Mouse (Mus musculus): ENCODE measurements around the gene Chst14. TPM values are rescaled to one million over a fixed set of nuclear protein-coding genes. Genes with fewer than 3 reads are reported as not detected.
A peak's percentile ranks its signal among the peaks of the same experiment; 100 is the strongest.

The Chst14 gene
- polyA plus RNA-seq (2012; ENCODE audit: insufficient read depth, low replicate concordance): 0.81 and 2.1 TPM in 2 replicates

GRCm38 (mm10) chr2:118926361-118926997, at the start of gene Chst14:
Chst14 (plus strand) TSS chr2:118926496.
- peaks cover 31% of the 10 kb centered on the region for H3K4me1 ChIP-seq
- H3K9me3 ChIP-seq: no peaks in the 10 kb centered on the region
- H3K36me3 ChIP-seq (replicated peaks; ENCODE audit: low read length): peaks cover 40% of the 10 kb centered on the region
- H3K27me3 ChIP-seq (replicated peaks): peaks cover 22% of the 10 kb centered on the region
- peak within 1 kb of the TSS; percentile 93 for H3K4me3 ChIP-seq (replicated peaks)
- TF ChIP-seq FLI1 (IDR thresholded peaks at IDR 0.05; ENCODE audit: low read length) (no peak), GATA1 (IDR thresholded peaks at IDR 0.05; ENCODE audit: borderline replicate concordance, low read length) (no peak)

- no peak for TF ChIP-seq GATA1 (IDR thresholded peaks at IDR 0.05; ENCODE audit: borderline replicate concordance, low read length)
- no peak for TF ChIP-seq FLI1 (IDR thresholded peaks at IDR 0.05; ENCODE audit: low read length)
- H3K27me3 ChIP-seq (replicated peaks): peaks cover 61% of the 10 kb centered on the region
- no peak overlapping the region for H3K4me3 ChIP-seq (replicated peaks)
- peaks cover 8% of the 10 kb centered on the region for H3K4me1 ChIP-seq
- H3K9me3 ChIP-seq: no peaks in the 10 kb centered on the region
- peaks cover 6% of the 10 kb centered on the region for H3K36me3 ChIP-seq (replicated peaks; ENCODE audit: low read length)
Observed at GRCm38 (mm10) chr2:118881019-118881418, 45.3 kb upstream of the Chst14 start.

- TF ChIP-seq FLI1 (IDR thresholded peaks at IDR 0.05; ENCODE audit: low read length) (no peak), GATA1 (IDR thresholded peaks at IDR 0.05; ENCODE audit: borderline replicate concordance, low read length) (no peak)
Observed at GRCm38 (mm10) chr2:118881956-118882355, 44.3 kb upstream of the Chst14 start.

GRCm38 (mm10) chr2:118882840-118883679, 43.2 kb upstream of the Chst14 start:
- H3K4me1 ChIP-seq: peaks cover 16% of the 10 kb centered on the region

More at GRCm38 (mm10) chr2:118881956-118882355, 44.3 kb upstream of the Chst14 start:
- Histone ChIP-seq H3K4me1 (peaks cover 8% of the 10 kb centered on the region), H3K4me3 (replicated peaks) (no peak overlapping the region), H3K27me3 (replicated peaks) (peaks cover 63% of the 10 kb centered on the region), H3K36me3 (replicated peaks; ENCODE audit: low read length) (peaks cover 6% of the 10 kb centered on the region), H3K9me3 (no peaks in the 10 kb centered on the region)

GRCm38 (mm10) chr2:118887440-118887839, 38.9 kb upstream of the Chst14 start:
- no peaks in the 10 kb centered on the region for H3K36me3 ChIP-seq (replicated peaks; ENCODE audit: low read length)
- H3K9me3 ChIP-seq: no peaks in the 10 kb centered on the region
- H3K27me3 ChIP-seq (replicated peaks): peaks cover 73% of the 10 kb centered on the region
- peaks cover 34% of the 10 kb centered on the region for H3K4me1 ChIP-seq
- TF ChIP-seq FLI1 (IDR thresholded peaks at IDR 0.05; ENCODE audit: low read length) (no peak), GATA1 (IDR thresholded peaks at IDR 0.05; ENCODE audit: borderline replicate concordance, low read length) (no peak)
- H3K4me3 ChIP-seq (replicated peaks): peak overlapping the region; percentile 86

More at GRCm38 (mm10) chr2:118882840-118883679, 43.2 kb upstream of the Chst14 start:
- Histone ChIP-seq H3K4me3 (replicated peaks) (peak overlapping the region; percentile 85), H3K27me3 (replicated peaks) (peaks cover 69% of the 10 kb centered on the region), H3K9me3 (no peaks in the 10 kb centered on the region), H3K36me3 (replicated peaks; ENCODE audit: low read length) (no peaks in the 10 kb centered on the region)
- TF ChIP-seq GATA1 (IDR thresholded peaks at IDR 0.05; ENCODE audit: borderline replicate concordance, low read length) (no peak), FLI1 (IDR thresholded peaks at IDR 0.05; ENCODE audit: low read length) (no peak)

GRCm38 (mm10) chr2:118887845-118888548, 38.3 kb upstream of the Chst14 start:
- Histone ChIP-seq H3K4me3 (replicated peaks) (peak overlapping the region; percentile 86), H3K4me1 (peaks cover 34% of the 10 kb centered on the region), H3K9me3 (no peaks in the 10 kb centered on the region)

GRCm38 (mm10) chr2:118891173-118891572, 35.1 kb upstream of the Chst14 start:
- Histone ChIP-seq H3K4me1 (peaks cover 34% of the 10 kb centered on the region), H3K27me3 (replicated peaks) (peaks cover 79% of the 10 kb centered on the region), H3K36me3 (replicated peaks; ENCODE audit: low read length) (no peaks in the 10 kb centered on the region), H3K4me3 (replicated peaks) (no peak overlapping the region), H3K9me3 (no peaks in the 10 kb centered on the region)
- no peak for TF ChIP-seq GATA1 (IDR thresholded peaks at IDR 0.05; ENCODE audit: borderline replicate concordance, low read length)

More at GRCm38 (mm10) chr2:118887845-118888548, 38.3 kb upstream of the Chst14 start:
- TF ChIP-seq FLI1 (IDR thresholded peaks at IDR 0.05; ENCODE audit: low read length) (no peak), GATA1 (IDR thresholded peaks at IDR 0.05; ENCODE audit: borderline replicate concordance, low read length) (no peak)
- peaks cover 72% of the 10 kb centered on the region for H3K27me3 ChIP-seq (replicated peaks)
- H3K36me3 ChIP-seq (replicated peaks; ENCODE audit: low read length): no peaks in the 10 kb centered on the region

- H3K27me3 ChIP-seq (replicated peaks): peaks cover 92% of the 10 kb centered on the region
- H3K4me3 ChIP-seq (replicated peaks): peak overlapping the region; percentile 92
- H3K36me3 ChIP-seq (replicated peaks; ENCODE audit: low read length): no peaks in the 10 kb centered on the region
- peaks cover 61% of the 10 kb centered on the region for H3K4me1 ChIP-seq
- H3K9me3 ChIP-seq: no peaks in the 10 kb centered on the region
- TF ChIP-seq GATA1 (IDR thresholded peaks at IDR 0.05; ENCODE audit: borderline replicate concordance, low read length): no peak
- no peak for TF ChIP-seq FLI1 (IDR thresholded peaks at IDR 0.05; ENCODE audit: low read length)
Observed at GRCm38 (mm10) chr2:118895990-118896913, 30.0 kb upstream of the Chst14 start.

- H3K27me3 ChIP-seq (replicated peaks): peaks cover 89% of the 10 kb centered on the region
- H3K9me3 ChIP-seq: no peaks in the 10 kb centered on the region
- peak overlapping the region; percentile 92 for H3K4me3 ChIP-seq (replicated peaks)
- peaks cover 60% of the 10 kb centered on the region for H3K4me1 ChIP-seq
- no peaks in the 10 kb centered on the region for H3K36me3 ChIP-seq (replicated peaks; ENCODE audit: low read length)
- TF ChIP-seq GATA1 (IDR thresholded peaks at IDR 0.05; ENCODE audit: borderline replicate concordance, low read length) (no peak), FLI1 (IDR thresholded peaks at IDR 0.05; ENCODE audit: low read length) (no peak)
Observed at GRCm38 (mm10) chr2:118896914-118897291, 29.4 kb upstream of the Chst14 start.
